13 mouse cellular contexts compared by ENCODE assay signal in the genomic region with DNA sequence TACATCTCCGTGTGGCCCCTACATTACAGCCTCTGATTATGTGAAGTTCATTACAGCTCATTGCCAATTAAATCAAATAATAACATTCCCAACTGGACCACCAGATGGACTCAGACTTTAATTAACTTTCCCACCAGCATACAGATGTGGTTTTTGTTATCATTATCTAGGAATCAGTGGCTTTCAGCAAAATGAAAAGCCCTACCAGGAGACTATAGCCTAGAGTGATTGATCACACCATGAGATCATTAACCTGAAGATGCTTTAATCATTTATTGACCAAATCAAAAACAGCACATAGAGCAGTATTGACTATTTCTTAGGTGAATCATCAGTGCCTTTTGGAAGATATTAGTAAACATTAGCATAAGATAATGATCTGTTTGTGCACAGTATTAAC.
"Had no signal": no experiment of that assay in that cellular context is flagged by ENCODE, and none has a peak within 500 bp of the region (broad histone marks: within the 10 kb centered on the region; RNA-seq: fewer than 3 reads in every experiment).

No protein-coding gene starts in this region.

- H3K4me2 ChIP-seq: limb, embryonic 13.5 days; liver, embryonic 11.5 days; lung, embryonic 14.5 days; neural tube, embryonic 15.5 days had no signal

- H3K27me3 ChIP-seq: limb, embryonic 13.5 days; neural tube, embryonic 15.5 days had no signal

- H3K9me3 ChIP-seq: limb, embryonic 13.5 days; neural tube, embryonic 15.5 days had no signal

- DNase-seq: kidney, adult 18-20 months; kidney, postnatal 10 days; kidney, postnatal 4 days; lung, embryonic 14.5 days; lung, postnatal 10 days; lung, postnatal 4 days; right cerebral cortex, adult 18-20 months; right cerebral cortex, postnatal 25 days; thymus, postnatal 36 days had no signal

- H3K36me3 ChIP-seq: limb, embryonic 13.5 days; neural tube, embryonic 15.5 days had no signal

- H3K9ac ChIP-seq: limb, embryonic 13.5 days; lung, embryonic 14.5 days; neural tube, embryonic 15.5 days had no signal

- H3K27ac ChIP-seq: limb, embryonic 13.5 days; neural tube, embryonic 15.5 days had no signal

- H3K4me1 ChIP-seq: limb, embryonic 13.5 days; neural tube, embryonic 15.5 days had no signal

- H3K4me3 ChIP-seq: limb, embryonic 13.5 days; myocyte; neural tube, embryonic 15.5 days had no signal
